Mouse (Mus musculus): Measurements from ENCODE around the gene Sprr2a1. TPM values are rescaled to one million over a fixed set of nuclear protein-coding genes. Genes with fewer than 3 reads are reported as not detected.
"Not testable (repeated sequence)": the region's sequence is repeated elsewhere in the genome, so short reads cannot be mapped to it uniquely, and the experiment has no call there.

Sprr2a1 gene
- polyA plus RNA-seq, 1 experiment from 2014 or later, result 3.6 TPM

GRCm38 (mm10) chr3:92263462-92263861 lies 47.9 kb downstream of the Sprr2a1 start:
- H3K9me3 ChIP-seq (ENCODE audit: control insufficient read depth, low read length); H3K27ac ChIP-seq (ENCODE audit: low read length); H3K9ac ChIP-seq (ENCODE audit: low read depth, low read length); H3K4me3 ChIP-seq (ENCODE audit: low read length); H3K4me1 ChIP-seq (ENCODE audit: control insufficient read depth, insufficient read depth, low read length); H3K36me3 ChIP-seq (ENCODE audit: control insufficient read depth, insufficient read depth, low read length); H3K4me2 ChIP-seq (ENCODE audit: low read depth, low read length); H3K27me3 ChIP-seq (replicated peaks; ENCODE audit: control insufficient read depth, insufficient read depth, low read length): not testable (repeated sequence)
- WGBS, result no CpG with 5 or more reads among the region's 2 CpGs
- ATAC-seq, result 0 out of 2 replicates have a peak, but pooled peaks have one; percentile 54

Other genes with a start within 250 kb of the Sprr2a1 start
- not detected in 2 replicates for gene Pglyrp3, start 201.2 kb upstream of the Sprr2a1 start, polyA plus RNA-seq (2015; fragmentation: Nextera tagmentation; extraction: Ambion mirVana)
- 0.17 and 0.50 TPM in 2 replicates for gene Lor, start 132.7 kb upstream of the Sprr2a1 start, polyA plus RNA-seq (2015; fragmentation: Nextera tagmentation; extraction: Ambion mirVana)
- not detected in 2 replicates for gene Prr9, start 91.9 kb upstream of the Sprr2a1 start, polyA plus RNA-seq (2015; fragmentation: Nextera tagmentation; extraction: Ambion mirVana)
- not detected in 2 replicates for gene Lelp1, start 73.1 kb upstream of the Sprr2a1 start, polyA plus RNA-seq (2015; fragmentation: Nextera tagmentation; extraction: Ambion mirVana)
- 161 and 190 TPM in 2 replicates for gene Sprr2a2, start 121 bp downstream of the Sprr2a1 start, polyA plus RNA-seq (2015; fragmentation: Nextera tagmentation; extraction: Ambion mirVana)
- 15.2 and 18.4 TPM in 2 replicates for gene Sprr2a3, start 69.6 kb downstream of the Sprr2a1 start, polyA plus RNA-seq (2015; fragmentation: Nextera tagmentation; extraction: Ambion mirVana)
- not detected in 2 replicates for gene Sprr2b, start 100.8 kb downstream of the Sprr2a1 start, polyA plus RNA-seq (2015; fragmentation: Nextera tagmentation; extraction: Ambion mirVana)
- not detected in 2 replicates for gene Sprr2d, start 123.3 kb downstream of the Sprr2a1 start, polyA plus RNA-seq (2015; fragmentation: Nextera tagmentation; extraction: Ambion mirVana)
- not detected in 2 replicates for gene Sprr2e, start 136.3 kb downstream of the Sprr2a1 start, polyA plus RNA-seq (2015; fragmentation: Nextera tagmentation; extraction: Ambion mirVana)
- not detected in 2 replicates for gene Sprr2f, start 149.4 kb downstream of the Sprr2a1 start, polyA plus RNA-seq (2015; fragmentation: Nextera tagmentation; extraction: Ambion mirVana)
- not detected in 2 replicates for gene Sprr2h, start 169.9 kb downstream of the Sprr2a1 start, polyA plus RNA-seq (2015; fragmentation: Nextera tagmentation; extraction: Ambion mirVana)
- gene Sprr2i, start 192.2 kb downstream of the Sprr2a1 start, polyA plus RNA-seq (2015; fragmentation: Nextera tagmentation; extraction: Ambion mirVana), result not detected in 2 replicates
- gene Sprr2j-ps, start 202.3 kb downstream of the Sprr2a1 start, polyA plus RNA-seq (2015; fragmentation: Nextera tagmentation; extraction: Ambion mirVana), result not detected in 2 replicates
- gene Gm9774, start 213.6 kb downstream of the Sprr2a1 start, polyA plus RNA-seq (2015; fragmentation: Nextera tagmentation; extraction: Ambion mirVana), result 5.4 and 6.0 TPM in 2 replicates
- not detected in 2 replicates for gene Sprr2k, start 216.8 kb downstream of the Sprr2a1 start, polyA plus RNA-seq (2015; fragmentation: Nextera tagmentation; extraction: Ambion mirVana)
- 0.22 TPM in 1 of 2 replicates, not detected in the other for gene Sprr1b, start 223.0 kb downstream of the Sprr2a1 start, polyA plus RNA-seq (2015; fragmentation: Nextera tagmentation; extraction: Ambion mirVana)
- gene Sprr3, start 242.9 kb downstream of the Sprr2a1 start, polyA plus RNA-seq (2015; fragmentation: Nextera tagmentation; extraction: Ambion mirVana), result not detected in 2 replicates